Mouse (Mus musculus): Measurements from ENCODE around the gene 5730522E02Rik. TPM values are rescaled to one million over a fixed set of nuclear protein-coding genes. Genes with fewer than 3 reads are reported as not detected.
A peak's percentile ranks its signal among the peaks of the same experiment; 100 is the strongest.

5730522E02Rik gene
- total and polyA plus RNA-seq, 3 experiments = not detected

GRCm38 (mm10) chr11:26164651-26165259 lies 45.8 kb downstream of the 5730522E02Rik start:
- Histone ChIP-seq H3K36me3 (ENCODE audit: control insufficient read depth in 1 of 2, insufficient read depth in 2 of 2, low read length in 2 of 2) (no peaks in the 10 kb centered on the region), H3K9ac (ENCODE audit: control insufficient read depth, low read depth, low read length, poor library complexity, severe bottlenecking) (no peak overlapping the region), H3K9me3 (replicated peaks; ENCODE audit: insufficient read depth, low read length) (no peaks in the 10 kb centered on the region), H3K4me3 (ENCODE audit: control insufficient read depth in 1 of 2, insufficient read depth in 1 of 2, low read depth in 2 of 2, low read length in 2 of 2) (peak overlapping the region in 1 of 2 experiments; percentile 15; a peak in 1 of 4 replicates), H3K79me2 (ENCODE audit: control insufficient read depth, insufficient read depth, low read length, poor library complexity) (no peaks in the 10 kb centered on the region), H3K27ac (ENCODE audit: control insufficient read depth, low read depth, low read length) (no peak overlapping the region), H3K27me3 (ENCODE audit: control insufficient read depth in 1 of 2, insufficient read depth in 2 of 2, low read length in 2 of 2) (peaks cover 0 to 11% of the 10 kb centered on the region in 2 experiments; a peak in 3 of 4 replicates), H3K4me1 (ENCODE audit: control insufficient read depth in 1 of 2, insufficient read depth in 2 of 2, low read length in 2 of 2) (no peaks in the 10 kb centered on the region)
- no peak for DNase-seq (ENCODE audit: low read depth, low spot score)
- no peak for TF ChIP-seq CTCF (IDR thresholded peaks at IDR 0.05 in 2 of 3, conservative IDR thresholded peaks at IDR 0.05 in 1 of 3; ENCODE audit: control insufficient read depth in 1 of 3, insufficient read depth in 1 of 3, low read depth in 2 of 3, low read length in 3 of 3, poor library complexity in 1 of 3, severe bottlenecking in 1 of 3)
- TF ChIP-seq TCF12 (IDR thresholded peaks at IDR 0.05; ENCODE audit: low read depth, low read length) = no peak
- no peak for TF ChIP-seq TAL1 (IDR thresholded peaks at IDR 0.05; ENCODE audit: low read length)
- no peak for TF ChIP-seq GATA1 (IDR thresholded peaks at IDR 0.05; ENCODE audit: low read depth, low read length)
- TF ChIP-seq MAFK (IDR thresholded peaks at IDR 0.05; ENCODE audit: borderline replicate concordance, low read depth, low read length) = no peak
- TF ChIP-seq CHD2 (IDR thresholded peaks at IDR 0.05; ENCODE audit: low read length) = no peak
- no peak for TF ChIP-seq ZMIZ1 (IDR thresholded peaks at IDR 0.05; ENCODE audit: low read depth, low read length)
- no peak for TF ChIP-seq ELF1 (IDR thresholded peaks at IDR 0.05; ENCODE audit: low read depth, low read length)
- no peak for TF ChIP-seq POLR2AphosphoS5 (IDR thresholded peaks at IDR 0.05; ENCODE audit: borderline replicate concordance, low read depth, low read length)
- no peak for TF ChIP-seq CHD1 (IDR thresholded peaks at IDR 0.05; ENCODE audit: low read depth, low read length)
- TF ChIP-seq USF1 (IDR thresholded peaks at IDR 0.05; ENCODE audit: low read depth, low read length) = no peak

- no peak overlapping the region for H3K27ac ChIP-seq (ENCODE audit: control insufficient read depth, low read depth, low read length)
- no peak overlapping the region for H3K4me3 ChIP-seq (ENCODE audit: control insufficient read depth in 1 of 2, insufficient read depth in 1 of 2, low read depth in 2 of 2, low read length in 2 of 2)
- peaks cover 3 to 11% of the 10 kb centered on the region in 2 experiments; a peak in 3 of 4 replicates for H3K27me3 ChIP-seq (ENCODE audit: control insufficient read depth in 1 of 2, insufficient read depth in 2 of 2, low read length in 2 of 2)
- no peaks in the 10 kb centered on the region for H3K36me3 ChIP-seq (ENCODE audit: control insufficient read depth in 1 of 2, insufficient read depth in 2 of 2, low read length in 2 of 2)
- H3K9me3 ChIP-seq (replicated peaks; ENCODE audit: insufficient read depth, low read length) = no peaks in the 10 kb centered on the region
- no peak overlapping the region for H3K9ac ChIP-seq (ENCODE audit: control insufficient read depth, low read depth, low read length, poor library complexity, severe bottlenecking)
- DNase-seq (ENCODE audit: low read depth, low spot score) = peak; percentile 12
- no peak for TF ChIP-seq UBTF (IDR thresholded peaks at IDR 0.05; ENCODE audit: borderline replicate concordance, insufficient read depth, low read depth, low read length)
- TF ChIP-seq KAT2A (conservative IDR thresholded peaks at IDR 0.05; ENCODE audit: low read depth, low read length) = no peak
- TF ChIP-seq MAFK (IDR thresholded peaks at IDR 0.05; ENCODE audit: borderline replicate concordance, low read depth, low read length) = no peak
- no peak for TF ChIP-seq GATA1 (IDR thresholded peaks at IDR 0.05; ENCODE audit: low read depth, low read length)
- TF ChIP-seq ELF1 (IDR thresholded peaks at IDR 0.05; ENCODE audit: low read depth, low read length) = no peak
- no peak for TF ChIP-seq RCOR1 (IDR thresholded peaks at IDR 0.05; ENCODE audit: low read depth, low read length)
- TF ChIP-seq ZKSCAN1 (IDR thresholded peaks at IDR 0.05; ENCODE audit: low read depth, low read length) = no peak
- no peak for TF ChIP-seq NELFE (IDR thresholded peaks at IDR 0.05; ENCODE audit: low read depth, low read length)
- no peak for TF ChIP-seq ZNF384 (IDR thresholded peaks at IDR 0.05; ENCODE audit: low read depth, low read length)
- no peak for TF ChIP-seq ZMIZ1 (IDR thresholded peaks at IDR 0.05; ENCODE audit: low read depth, low read length)
- no peak for TF ChIP-seq MEF2A (IDR thresholded peaks at IDR 0.05; ENCODE audit: extremely low read depth, insufficient replicate concordance, low read depth, low read length, poor library complexity, severe bottlenecking)
- TF ChIP-seq SIN3A (IDR thresholded peaks at IDR 0.05; ENCODE audit: low read length) = no peak
- TF ChIP-seq NRF1 (IDR thresholded peaks at IDR 0.05; ENCODE audit: insufficient read depth, low read depth, low read length, poor library complexity, severe bottlenecking) = no peak
- no peak for TF ChIP-seq CHD2 (IDR thresholded peaks at IDR 0.05; ENCODE audit: low read length)
- TF ChIP-seq MYB (IDR thresholded peaks at IDR 0.05; ENCODE audit: low read depth, low read length) = no peak
- no peak for TF ChIP-seq ETS1 (IDR thresholded peaks at IDR 0.05; ENCODE audit: low read depth, low read length)
- TF ChIP-seq SMC3 (IDR thresholded peaks at IDR 0.05; ENCODE audit: low read depth, low read length) = no peak
- TF ChIP-seq RAD21 (IDR thresholded peaks at IDR 0.05; ENCODE audit: low read depth, low read length) = no peak
- TF ChIP-seq HCFC1 (IDR thresholded peaks at IDR 0.05; ENCODE audit: low read depth, low read length) = no peak
- no peaks in the 10 kb centered on the region for H3K79me2 ChIP-seq (ENCODE audit: control insufficient read depth, insufficient read depth, low read length, poor library complexity)
- no peaks in the 10 kb centered on the region for H3K4me1 ChIP-seq (ENCODE audit: control insufficient read depth in 1 of 2, insufficient read depth in 2 of 2, low read length in 2 of 2)
Observed at GRCm38 (mm10) chr11:26161354-26161753, 49.2 kb downstream of the 5730522E02Rik start.

Measured in MEL (cell line).